Mouse (Mus musculus) hindbrain, embryonic 11.5 days (tissue): ENCODE measurements around the gene Nos1ap. TPM values are rescaled to one million over a fixed set of nuclear protein-coding genes. Genes with fewer than 3 reads are reported as not detected.

Source experiments
- ATAC-seq: fragments of 200-750 bp; cut with Nextera tagmentation; 2 replicates; pipeline ENCODE4 v1.8.0; 2017; ENCODE audit warnings: mild to moderate bottlenecking, moderate TSS enrichment, moderate library complexity; ENCODE audit not compliant: low FRiP score
- DNase-seq: peaks from one replicate; pipeline ENCODE4 v3.0.0-alpha.2; 2015; ENCODE audit warnings: low spot score
- H3K27ac ChIP-seq: fragments of 300-500 bp; sonication (generic); 2 replicates; pipeline ENCODE4 v1.5.1; 2014; ENCODE audit warnings: mild to moderate bottlenecking, low read depth, low read length
- H3K27me3 ChIP-seq: fragments of 300-500 bp; sonication (generic); 2 replicates; pipeline ENCODE4 v1.6.1; 2014; ENCODE audit warnings: mild to moderate bottlenecking, low read length, moderate library complexity, mixed read lengths; ENCODE audit not compliant: control insufficient read depth, insufficient read depth
- H3K36me3 ChIP-seq: fragments of 300-500 bp; sonication (generic); 2 replicates; pipeline ENCODE4 v1.6.1; 2014; ENCODE audit warnings: mild to moderate bottlenecking, low read length, moderate library complexity, mixed read lengths; ENCODE audit not compliant: control insufficient read depth, insufficient read depth
- H3K4me1 ChIP-seq: fragments of 300-500 bp; sonication (generic); replicated peaks from 2 replicates; pipeline ENCODE4 v1.6.1; 2014; ENCODE audit warnings: low read length, mixed read lengths; ENCODE audit not compliant: control insufficient read depth, insufficient read depth
- H3K4me2 ChIP-seq: fragments of 300-500 bp; sonication (generic); replicated peaks from 2 replicates; pipeline ENCODE4 v1.6.1; 2014; ENCODE audit warnings: mild to moderate bottlenecking, low read depth, low read length
- H3K4me3 ChIP-seq: fragments of 300-500 bp; sonication (generic); 2 replicates; pipeline ENCODE4 v1.5.1; 2014; ENCODE audit warnings: low read depth, low read length
- H3K9ac ChIP-seq: fragments of 300-500 bp; sonication (generic); 2 replicates; pipeline ENCODE4 v1.6.1; 2014; ENCODE audit warnings: low read depth, low read length
- H3K9me3 ChIP-seq: fragments of 300-500 bp; sonication (generic); 2 replicates; pipeline ENCODE4 v1.6.1; 2016; ENCODE audit warnings: low read length; ENCODE audit not compliant: control insufficient read depth
- WGBS: fragments of 180-500 bp; shearing (Covaris S2); extraction: QIAGEN DNeasy Blood & Tissue Kit; methylation state at CpG from one replicate; pipeline ENCODE4 v1.1.7; 2014; 5-methylcytosine and 5-hydroxymethylcytosine counted together
- polyA plus RNA-seq: library from polyadenylated mRNA; unstranded; fragments of >200 nt; fragmentation: Nextera tagmentation; extraction: Ambion mirVana; gene quantifications from 2 replicates; pipeline ENCODE4 v1.2.1, GENCODE M21; 2014

Gene Nos1ap
- polyA plus RNA-seq, 1 experiment from 2014 or later = 9.7 TPM

DNA sequence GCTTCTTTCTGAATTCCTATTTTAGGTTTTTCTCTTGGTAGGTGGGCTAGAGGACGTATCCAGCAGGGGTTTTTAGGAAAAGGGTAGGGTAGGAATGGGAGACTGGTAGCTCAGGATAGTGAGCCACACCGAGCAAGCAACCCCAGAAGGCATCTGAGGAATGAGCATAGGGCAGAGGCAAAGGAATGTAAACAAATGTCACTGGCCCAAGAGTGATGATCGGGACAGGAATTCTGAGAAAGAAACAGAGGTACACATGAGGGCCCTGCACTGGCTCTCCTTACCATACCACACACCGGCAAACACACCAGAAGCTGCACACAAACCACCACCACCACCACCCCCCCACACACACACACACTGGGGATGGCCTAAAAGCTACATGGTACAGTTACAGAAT, 132.0 kb downstream of the Nos1ap start:
- Histone ChIP-seq H3K4me1 (no peaks in the 10 kb centered on the region), H3K4me3 (no peak overlapping the region), H3K4me2 (no peak overlapping the region), H3K36me3 (no peaks in the 10 kb centered on the region), H3K27ac (no peak overlapping the region), H3K27me3 (no peaks in the 10 kb centered on the region), H3K9ac (no peak overlapping the region), H3K9me3 (no peaks in the 10 kb centered on the region)
- DNase-seq = no peak
- no peak for ATAC-seq
- 47% methylated on average over 4 of the region's 4 CpGs for WGBS

DNA sequence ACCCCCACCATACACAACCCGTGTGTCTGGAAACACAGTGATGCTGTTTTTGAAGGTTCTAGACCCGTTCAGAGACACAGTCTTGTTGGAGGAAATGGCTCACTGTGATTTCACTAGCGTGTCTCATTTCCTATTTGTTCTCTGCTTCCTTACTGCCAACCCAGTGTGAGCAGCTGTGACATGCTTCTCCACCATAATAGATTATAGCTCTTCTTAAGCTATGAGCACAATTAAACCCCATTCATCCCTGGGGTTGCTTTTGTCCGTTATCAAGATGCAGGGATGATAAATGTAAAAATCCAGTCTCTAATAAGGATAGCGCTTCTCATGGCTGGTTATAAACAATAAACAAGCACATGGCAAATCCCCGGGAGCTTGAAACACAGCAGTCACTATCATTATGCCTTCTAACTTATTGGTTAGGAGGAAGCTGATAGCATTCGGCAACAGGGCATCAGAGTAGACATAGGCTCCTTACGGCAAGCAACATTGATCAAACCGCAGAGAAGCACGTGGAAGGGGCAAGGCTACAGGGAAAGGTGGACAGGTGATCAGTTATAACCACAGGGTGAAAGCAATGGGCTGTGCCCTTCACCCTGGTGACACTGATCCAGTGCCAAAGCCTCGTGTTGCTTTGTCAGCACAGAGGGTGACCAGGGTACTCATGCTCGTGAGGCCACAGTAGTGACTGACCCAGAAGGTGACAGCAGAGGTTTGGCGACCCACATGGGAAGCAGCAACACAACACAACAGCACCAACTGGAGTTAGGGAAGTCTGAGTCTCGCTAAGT, 133.6 kb downstream of the Nos1ap start:
- H3K27ac ChIP-seq = no peak overlapping the region
- no peak overlapping the region for H3K9ac ChIP-seq
- WGBS = 83% methylated on average over 14 of the region's 14 CpGs
- H3K4me1 ChIP-seq = no peaks in the 10 kb centered on the region
- H3K4me3 ChIP-seq = no peak overlapping the region
- no peak overlapping the region for H3K4me2 ChIP-seq
- DNase-seq = no peak
- H3K27me3 ChIP-seq = no peaks in the 10 kb centered on the region
- H3K9me3 ChIP-seq = no peaks in the 10 kb centered on the region
- no peaks in the 10 kb centered on the region for H3K36me3 ChIP-seq
- no peak for ATAC-seq

DNA sequence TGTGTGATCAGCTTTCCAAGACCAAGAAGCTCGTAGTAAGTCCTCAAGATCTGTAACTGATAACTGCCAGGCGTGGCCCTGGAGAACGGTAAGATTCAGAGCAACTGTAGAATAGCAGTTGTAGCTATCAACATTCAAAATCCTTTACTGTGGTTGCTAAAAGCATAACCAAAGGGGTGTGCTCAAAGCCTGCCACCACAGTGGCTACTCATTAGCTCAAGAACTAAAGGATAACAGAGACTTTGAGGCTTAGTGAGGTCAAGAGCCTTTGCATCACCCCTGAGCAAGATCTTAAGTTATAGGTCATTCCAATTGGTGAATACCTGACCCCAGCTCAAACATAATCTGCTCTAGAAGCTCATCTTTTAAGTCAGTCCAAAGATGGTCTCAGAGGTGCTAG, 134.3 kb downstream of the Nos1ap start:
- no peaks in the 10 kb centered on the region for H3K27me3 ChIP-seq
- WGBS = 94% methylated on average over 3 of the region's 3 CpGs
- no peak for ATAC-seq
- H3K27ac ChIP-seq = no peak overlapping the region
- no peak overlapping the region for H3K4me3 ChIP-seq
- no peak for DNase-seq
- no peak overlapping the region for H3K4me2 ChIP-seq
- no peaks in the 10 kb centered on the region for H3K36me3 ChIP-seq
- H3K9ac ChIP-seq = no peak overlapping the region
- no peaks in the 10 kb centered on the region for H3K9me3 ChIP-seq
- no peaks in the 10 kb centered on the region for H3K4me1 ChIP-seq

DNA sequence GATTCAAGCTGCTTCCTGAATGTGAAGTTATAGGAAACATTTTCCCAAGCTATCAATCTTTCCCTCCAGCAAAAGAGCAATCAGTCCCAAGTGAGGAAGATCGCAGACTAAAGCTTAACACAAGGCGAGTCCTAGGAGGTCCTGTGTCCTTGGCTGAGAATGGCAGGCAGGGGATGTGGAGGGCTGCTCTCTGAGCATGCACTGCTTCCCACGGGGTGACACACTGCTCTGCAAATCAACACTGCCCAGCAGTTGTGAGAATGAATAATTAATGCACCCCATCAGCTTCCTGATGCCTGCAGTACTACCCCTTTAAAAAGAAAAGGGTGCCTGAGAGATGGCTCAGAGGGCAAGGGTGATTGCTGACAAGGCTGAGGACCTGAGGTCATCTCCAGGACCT, 136.2 kb downstream of the Nos1ap start:
- Histone ChIP-seq H3K4me1 (no peaks in the 10 kb centered on the region), H3K9me3 (no peaks in the 10 kb centered on the region), H3K27me3 (no peaks in the 10 kb centered on the region), H3K36me3 (no peaks in the 10 kb centered on the region), H3K9ac (no peak overlapping the region), H3K4me2 (no peak overlapping the region), H3K27ac (no peak overlapping the region), H3K4me3 (no peak overlapping the region)
- DNase-seq (no peak), ATAC-seq (no peak)
- 48% methylated on average over 3 of the region's 3 CpGs for WGBS

DNA sequence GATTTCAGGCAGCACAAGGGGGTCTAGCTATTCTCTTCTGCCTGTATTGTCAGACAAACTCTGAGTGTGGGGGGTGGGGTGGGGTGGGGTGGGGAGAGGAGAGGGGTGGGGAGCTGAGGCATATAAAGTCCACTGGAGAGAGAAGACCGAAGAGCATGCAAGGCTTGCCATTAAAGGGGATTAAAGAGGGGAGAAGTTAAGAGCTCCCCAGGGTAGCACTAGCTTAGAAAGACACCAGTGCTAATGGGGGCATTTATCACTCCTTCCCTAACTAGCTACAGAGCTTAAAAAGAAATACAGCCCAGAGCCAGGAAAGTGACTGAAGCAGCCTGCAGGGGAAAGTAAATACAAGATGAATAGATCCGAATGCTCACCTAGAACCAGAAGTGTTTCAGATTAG, 141.4 kb downstream of the Nos1ap start:
- Histone ChIP-seq H3K9me3 (no peaks in the 10 kb centered on the region), H3K4me2 (no peak overlapping the region), H3K36me3 (no peaks in the 10 kb centered on the region), H3K27ac (no peak overlapping the region), H3K27me3 (no peaks in the 10 kb centered on the region), H3K9ac (no peak overlapping the region), H3K4me1 (no peaks in the 10 kb centered on the region), H3K4me3 (no peak overlapping the region)
- ATAC-seq (no peak), DNase-seq (no peak)
- 24% methylated on average over 2 of the region's 2 CpGs for WGBS

DNA sequence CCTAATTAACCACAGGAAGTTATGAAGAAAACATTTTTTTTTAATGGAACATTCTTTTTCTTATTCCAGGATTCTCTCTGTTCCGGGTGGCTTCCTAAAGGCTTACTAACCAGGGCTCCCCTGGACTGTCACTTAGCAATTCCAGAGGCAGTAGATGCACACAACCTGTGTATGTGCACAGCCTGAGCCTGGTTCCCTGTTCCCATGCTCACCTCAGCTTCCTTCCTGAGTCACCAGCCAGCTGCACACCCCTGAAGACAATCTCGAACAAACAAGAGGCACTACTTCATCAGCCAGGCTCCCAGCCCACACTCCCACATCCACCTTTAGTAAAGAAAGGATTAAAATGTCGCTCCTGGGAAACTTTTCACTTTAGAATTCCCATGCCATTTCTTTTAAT, 144.2 kb downstream of the Nos1ap start:
- Histone ChIP-seq H3K4me1 (no peaks in the 10 kb centered on the region), H3K9ac (no peak overlapping the region), H3K9me3 (no peaks in the 10 kb centered on the region), H3K27me3 (no peaks in the 10 kb centered on the region), H3K27ac (no peak overlapping the region), H3K36me3 (no peaks in the 10 kb centered on the region), H3K4me2 (no peak overlapping the region), H3K4me3 (no peak overlapping the region)
- DNase-seq (no peak), ATAC-seq (no peak)
- 83% methylated on average over 3 of the region's 3 CpGs for WGBS

DNA sequence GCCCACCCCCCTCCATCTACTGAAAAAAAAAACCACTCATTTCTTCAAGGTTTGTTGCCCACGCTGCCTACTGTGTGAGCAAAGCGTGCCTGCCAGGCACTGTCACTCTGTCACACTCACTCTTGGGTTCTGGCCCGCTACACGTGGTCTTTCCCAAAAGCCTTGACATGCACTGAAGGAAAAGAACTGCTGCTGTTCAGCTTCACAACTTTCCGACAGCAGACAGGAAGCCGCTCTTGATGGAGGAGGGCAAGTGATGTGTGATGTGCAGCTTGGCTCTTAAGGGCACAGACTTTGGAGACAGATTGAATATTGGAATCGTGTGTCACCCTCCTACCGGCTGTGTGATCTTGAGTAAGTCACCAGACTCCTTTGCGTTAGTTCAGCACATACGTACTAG, 149.3 kb downstream of the Nos1ap start:
- Histone ChIP-seq H3K4me3 (no peak overlapping the region), H3K4me2 (no peak overlapping the region), H3K9me3 (no peaks in the 10 kb centered on the region), H3K4me1 (no peaks in the 10 kb centered on the region), H3K36me3 (no peaks in the 10 kb centered on the region), H3K27me3 (no peaks in the 10 kb centered on the region), H3K9ac (no peak overlapping the region), H3K27ac (no peak overlapping the region)
- no peak for ATAC-seq
- no peak for DNase-seq
- 88% methylated on average over 10 of the region's 10 CpGs for WGBS

DNA sequence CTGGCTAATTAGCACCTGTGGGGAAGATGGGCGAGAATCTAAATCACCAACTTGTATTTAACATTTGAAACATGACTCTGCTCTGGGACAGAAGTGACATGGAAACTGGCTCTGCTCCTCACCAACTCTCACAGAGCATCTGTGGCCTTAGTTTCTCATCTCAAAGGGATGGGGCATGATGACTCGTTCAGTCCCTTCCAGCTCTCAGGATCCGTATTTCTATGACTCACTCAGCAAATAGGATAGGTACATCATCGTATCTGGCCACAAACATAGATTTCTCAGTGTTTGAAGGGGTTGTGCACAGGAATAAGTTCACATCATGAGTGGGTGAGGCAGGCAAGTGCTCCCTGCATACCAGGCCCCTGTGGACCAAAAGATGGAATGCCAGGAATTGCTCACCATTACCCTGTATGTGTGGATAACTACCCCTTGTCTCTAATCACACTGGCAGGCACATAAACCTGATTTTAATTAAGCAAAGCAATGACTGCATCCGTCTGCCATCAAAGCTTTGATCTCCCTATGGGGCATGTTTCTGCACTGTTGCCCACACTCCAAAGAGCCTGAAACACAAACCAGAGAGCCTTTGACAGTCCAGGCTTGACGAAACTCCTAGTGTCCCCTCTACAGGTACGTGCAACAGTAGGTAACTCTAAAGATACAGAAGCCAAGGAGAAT, 151.1 kb downstream of the Nos1ap start:
- H3K4me2 ChIP-seq = no peak overlapping the region
- no peak overlapping the region for H3K9ac ChIP-seq
- no peak overlapping the region for H3K27ac ChIP-seq
- H3K9me3 ChIP-seq = no peaks in the 10 kb centered on the region
- no peak for ATAC-seq
- no peak overlapping the region for H3K4me3 ChIP-seq
- DNase-seq = no peak
- 58% methylated on average over 7 of the region's 7 CpGs for WGBS
- no peaks in the 10 kb centered on the region for H3K27me3 ChIP-seq
- no peaks in the 10 kb centered on the region for H3K4me1 ChIP-seq
- H3K36me3 ChIP-seq = no peaks in the 10 kb centered on the region

DNA sequence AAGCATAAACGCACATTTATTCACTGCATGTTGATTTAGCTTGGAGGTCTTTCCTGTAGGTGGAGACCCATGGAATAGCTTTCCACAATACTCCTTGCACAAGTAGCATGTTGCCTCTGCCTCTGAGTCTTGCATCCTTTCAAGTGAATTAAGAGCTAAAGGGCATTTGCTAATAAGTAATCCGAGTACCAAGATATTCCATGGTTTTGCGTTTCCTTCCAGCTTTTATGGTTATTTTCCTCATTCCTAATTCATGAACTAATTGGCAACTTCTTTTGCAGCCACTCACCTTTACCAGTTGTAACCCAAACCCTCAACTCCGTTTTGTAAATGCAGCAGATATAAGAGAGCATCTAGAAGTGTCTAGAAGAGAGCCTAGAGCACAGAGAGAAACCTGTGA, 155.5 kb downstream of the Nos1ap start:
- ATAC-seq (no peak), DNase-seq (no peak)
- Histone ChIP-seq H3K4me2 (no peak overlapping the region), H3K4me1 (no peaks in the 10 kb centered on the region), H3K27ac (no peak overlapping the region), H3K36me3 (no peaks in the 10 kb centered on the region), H3K4me3 (no peak overlapping the region), H3K9me3 (no peaks in the 10 kb centered on the region), H3K9ac (no peak overlapping the region), H3K27me3 (no peaks in the 10 kb centered on the region)
- 90% methylated on average over 4 of the region's 4 CpGs for WGBS
